Mouse (Mus musculus) midbrain, embryonic 11.5 days (tissue): ENCODE results near the gene Gsta4. TPM values are rescaled to one million over a fixed set of nuclear protein-coding genes. Genes with fewer than 3 reads are reported as not detected.
"Not testable (repeated sequence)": the region's sequence is repeated elsewhere in the genome, so short reads cannot be mapped to it uniquely, and the experiment has no call there.

ENCODE experiments used
- ATAC-seq: fragments of 200-750 bp; cut with Nextera tagmentation; 2 replicates; pipeline ENCODE4 v1.8.0; 2017; ENCODE audit warnings: moderate TSS enrichment, moderate library complexity; ENCODE audit not compliant: low FRiP score
- DNase-seq: peaks from one replicate; pipeline ENCODE4 v3.0.0; 2015; ENCODE audit warnings: low spot score; ENCODE audit errors: missing footprints
- H3K27ac ChIP-seq: fragments of 300-500 bp; sonication (generic); 2 replicates; pipeline ENCODE4 v1.5.1; 2014; ENCODE audit warnings: low read depth, low read length
- H3K27me3 ChIP-seq: fragments of 300-500 bp; sonication (generic); 2 replicates; pipeline ENCODE4 v1.6.1; 2014; ENCODE audit warnings: mild to moderate bottlenecking, low read length, moderate library complexity, mixed read lengths; ENCODE audit not compliant: control insufficient read depth, insufficient read depth
- H3K36me3 ChIP-seq: fragments of 300-500 bp; sonication (generic); 2 replicates; pipeline ENCODE4 v1.6.1; 2014; ENCODE audit warnings: mild to moderate bottlenecking, low read length, moderate library complexity, mixed read lengths; ENCODE audit not compliant: control insufficient read depth, insufficient read depth
- H3K4me1 ChIP-seq: fragments of 300-500 bp; sonication (generic); 2 replicates; pipeline ENCODE4 v1.6.1; 2014; ENCODE audit warnings: low read length; ENCODE audit not compliant: control insufficient read depth, insufficient read depth
- H3K4me2 ChIP-seq: fragments of 300-500 bp; sonication (generic); 2 replicates; pipeline ENCODE4 v1.6.1; 2014; ENCODE audit warnings: mild to moderate bottlenecking, moderate library complexity
- H3K4me3 ChIP-seq: fragments of 300-500 bp; sonication (generic); 2 replicates; pipeline ENCODE4 v1.5.1; 2014; ENCODE audit warnings: low read depth, low read length
- H3K9ac ChIP-seq: fragments of 300-500 bp; sonication (generic); 2 replicates; pipeline ENCODE4 v1.6.1; 2014; ENCODE audit warnings: low read length
- H3K9me3 ChIP-seq: fragments of 300-500 bp; sonication (generic); 2 replicates; pipeline ENCODE4 v1.6.1; 2016; ENCODE audit warnings: low read length; ENCODE audit not compliant: control insufficient read depth
- WGBS: fragments of 180-500 bp; shearing (Covaris S2); extraction: QIAGEN DNeasy Blood & Tissue Kit; methylation state at CpG from one replicate; pipeline ENCODE4 v1.1.7; 2014; 5-methylcytosine and 5-hydroxymethylcytosine counted together
- polyA plus RNA-seq: library from polyadenylated mRNA; unstranded; fragments of >200 nt; fragmentation: Nextera tagmentation; extraction: Ambion mirVana; gene quantifications from 2 replicates; pipeline ENCODE4 v1.2.1, GENCODE M21; 2014

Gsta4 gene
- polyA plus RNA-seq, 1 experiment from 2014 or later: 27.2 TPM

GRCm38 (mm10) chr9:78233121-78233695 lies 50.6 kb downstream of the Gsta4 start:
- not testable (repeated sequence) for H3K4me3 ChIP-seq, H3K27me3 ChIP-seq, H3K36me3 ChIP-seq, ATAC-seq, H3K27ac ChIP-seq, H3K4me1 ChIP-seq, H3K9me3 ChIP-seq, H3K9ac ChIP-seq, H3K4me2 ChIP-seq, DNase-seq
- no CpG with 5 or more reads among the region's 10 CpGs for WGBS

- H3K9me3 ChIP-seq, H3K9ac ChIP-seq, DNase-seq, H3K27me3 ChIP-seq, H3K36me3 ChIP-seq, H3K4me2 ChIP-seq, ATAC-seq, H3K4me1 ChIP-seq, H3K4me3 ChIP-seq, H3K27ac ChIP-seq: not testable (repeated sequence)
- WGBS: 74% methylated on average over 4 of the region's 4 CpGs
Measured at GRCm38 (mm10) chr9:78255683-78256470, 73.3 kb downstream of the Gsta4 start.

- not testable (repeated sequence) for H3K9ac ChIP-seq, H3K9me3 ChIP-seq, H3K36me3 ChIP-seq, ATAC-seq, DNase-seq, H3K27me3 ChIP-seq, H3K4me2 ChIP-seq, H3K27ac ChIP-seq, H3K4me3 ChIP-seq, H3K4me1 ChIP-seq
- 87% methylated on average over 1 of the region's 3 CpGs for WGBS
Measured at GRCm38 (mm10) chr9:78256914-78257313, 74.3 kb downstream of the Gsta4 start, which contains the start of gene Gm3776. Gm3776 (plus strand) TSS chr9:78257129.

Other genes with a start within 250 kb of the Gsta4 start
- 0.10 and 0.12 TPM in 2 replicates for gene Gcm1, start 130.8 kb upstream of the Gsta4 start, polyA plus RNA-seq
- gene Fbxo9, start 73.7 kb upstream of the Gsta4 start, polyA plus RNA-seq: 31.6 and 33.5 TPM in 2 replicates
- 35.3 and 35.9 TPM in 2 replicates for gene Ick, start 73.6 kb upstream of the Gsta4 start, polyA plus RNA-seq
- gene Gsta1, start 47.9 kb downstream of the Gsta4 start, polyA plus RNA-seq: not detected in 2 replicates
- gene Gm3776, start 74.4 kb downstream of the Gsta4 start, polyA plus RNA-seq: not detected in 2 replicates
- not detected in 2 replicates for gene Gm10639, start 107.1 kb downstream of the Gsta4 start, polyA plus RNA-seq
- gene Omt2a, start 132.0 kb downstream of the Gsta4 start, polyA plus RNA-seq: not detected in 2 replicates
- not detected in 2 replicates for gene Omt2b, start 144.8 kb downstream of the Gsta4 start, polyA plus RNA-seq
- not detected in 2 replicates for gene Gsta2, start 173.0 kb downstream of the Gsta4 start, polyA plus RNA-seq
- gene Dppa5a, start 185.4 kb downstream of the Gsta4 start, polyA plus RNA-seq: 0.25 and 0.76 TPM in 2 replicates
- 1.4 and 1.8 TPM in 2 replicates for gene Ooep, start 196.0 kb downstream of the Gsta4 start, polyA plus RNA-seq
- 0.11 and 0.56 TPM in 2 replicates for gene Ddx43, start 213.0 kb downstream of the Gsta4 start, polyA plus RNA-seq